Mouse (Mus musculus) macrophage (primary cell): Measurements from ENCODE around the gene Lrig1. TPM values are rescaled to one million over a fixed set of nuclear protein-coding genes. Genes with fewer than 3 reads are reported as not detected.

Source experiments
- H3K27ac ChIP-seq: fragments of 350-480 bp; formaldehyde crosslinking; 2 replicates; pipeline ENCODE4 v1.9.0; 2021
- H3K36me3 ChIP-seq: fragments of 350-480 bp; formaldehyde crosslinking; 2 replicates; pipeline ENCODE4 v1.9.0; 2021; ENCODE audit errors: inconsistent target
- H3K4me3 ChIP-seq: fragments of 350-480 bp; formaldehyde crosslinking; 2 replicates; pipeline ENCODE4 v1.9.0; 2021; ENCODE audit errors: inconsistent target
- H3K79me2 ChIP-seq: fragments of 350-480 bp; formaldehyde crosslinking; 2 replicates; pipeline ENCODE4 v1.9.0; 2021; ENCODE audit errors: inconsistent target
- WGBS: methylation state at CpG from one replicate; pipeline ENCODE4 v1.1.7; 2026; ENCODE audit warnings: inconsistent platforms; ENCODE audit not compliant: missing documents; 5-methylcytosine and 5-hydroxymethylcytosine counted together
- polyA plus RNA-seq: library from polyadenylated mRNA; stranded (reverse); fragments of 250-400 nt; gene quantifications from 3 replicates; pipeline ENCODE4 v1.2.4, GENCODE M21; 2018; ENCODE audit warnings: inconsistent platforms

The Lrig1 gene
- polyA plus RNA-seq, 1 experiment from 2014 or later: 0.30 TPM

DNA sequence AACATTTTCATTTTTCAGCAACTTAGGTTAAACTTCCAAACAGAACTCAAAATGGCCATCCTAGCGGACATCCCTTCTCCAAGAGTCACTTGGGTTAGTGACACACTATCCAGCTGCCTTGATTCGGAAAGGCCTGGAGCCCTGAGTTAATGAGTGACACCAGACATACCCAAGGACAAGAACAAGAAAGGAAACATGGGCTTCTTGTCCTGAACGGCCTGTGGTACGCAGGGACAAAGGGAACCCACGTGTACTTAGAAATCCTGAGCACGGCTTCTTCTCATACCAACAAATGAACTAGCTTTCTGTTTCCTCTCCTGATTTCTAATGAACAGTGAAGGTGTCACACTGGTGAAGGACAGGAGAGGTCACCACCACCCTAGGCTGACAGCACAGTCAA lies 85.6 kb downstream of the Lrig1 start:
- Histone ChIP-seq H3K4me3 (no peak overlapping the region), H3K36me3 (no peaks in the 10 kb centered on the region), H3K27ac (no peak overlapping the region), H3K79me2 (no peaks in the 10 kb centered on the region)
- WGBS: 100% methylated on average over 6 of the region's 6 CpGs

DNA sequence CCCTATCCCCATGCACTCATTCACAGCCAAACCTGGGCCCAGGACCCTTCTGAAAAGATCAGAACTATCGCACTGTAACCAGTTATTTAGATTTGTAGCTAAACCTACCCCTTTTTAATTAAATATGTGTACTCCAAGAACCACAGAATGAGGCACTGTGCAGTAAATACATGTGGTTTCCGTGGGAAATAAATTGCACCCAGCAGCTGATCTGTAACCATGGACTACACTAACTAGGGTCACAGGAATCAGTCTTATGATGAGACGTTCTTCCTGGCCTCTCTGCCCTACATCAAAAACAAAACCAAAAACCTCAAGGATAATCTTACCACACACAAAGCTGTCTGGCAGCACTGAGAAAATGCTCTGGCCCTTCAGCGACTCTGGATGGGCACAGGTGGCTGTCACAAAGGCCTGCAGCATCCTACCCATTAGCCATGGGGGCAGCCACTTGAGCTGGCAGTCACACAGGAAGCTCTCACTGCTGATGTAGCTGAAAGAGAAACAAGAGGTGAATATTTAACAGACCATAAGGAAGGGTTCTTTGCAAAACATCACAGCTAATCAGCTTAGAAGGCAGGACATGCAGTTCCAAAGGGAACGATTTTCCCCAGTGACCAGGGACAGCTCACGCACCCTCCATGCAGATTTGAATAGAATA lies 86.6 kb downstream of the Lrig1 start:
- no peaks in the 10 kb centered on the region for H3K36me3 ChIP-seq
- H3K79me2 ChIP-seq: no peaks in the 10 kb centered on the region
- no peak overlapping the region for H3K27ac ChIP-seq
- H3K4me3 ChIP-seq: no peak overlapping the region
- 78% methylated on average over 6 of the region's 6 CpGs for WGBS

DNA sequence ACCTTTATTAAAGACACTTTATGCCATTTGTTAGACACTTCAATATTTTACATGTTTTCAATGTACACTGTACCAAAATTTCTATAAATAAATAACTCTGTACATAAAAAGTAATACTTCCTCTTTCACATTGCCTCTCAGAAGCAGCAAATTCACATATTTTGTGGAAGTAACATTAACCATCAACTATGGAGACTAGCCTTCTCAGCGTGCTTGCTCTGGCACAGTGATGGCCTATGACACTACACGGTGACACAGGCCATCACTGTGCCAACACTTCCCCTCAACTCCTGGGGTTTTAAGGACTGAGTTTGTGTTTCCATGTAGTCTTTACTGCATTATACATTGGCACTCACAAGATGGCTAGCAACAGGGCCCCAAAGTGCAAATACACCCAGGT lies 95.4 kb downstream of the Lrig1 start:
- no peak overlapping the region for H3K27ac ChIP-seq
- H3K4me3 ChIP-seq: no peak overlapping the region
- WGBS: 3% methylated on average over 2 of the region's 2 CpGs
- no peaks in the 10 kb centered on the region for H3K36me3 ChIP-seq
- no peaks in the 10 kb centered on the region for H3K79me2 ChIP-seq

DNA sequence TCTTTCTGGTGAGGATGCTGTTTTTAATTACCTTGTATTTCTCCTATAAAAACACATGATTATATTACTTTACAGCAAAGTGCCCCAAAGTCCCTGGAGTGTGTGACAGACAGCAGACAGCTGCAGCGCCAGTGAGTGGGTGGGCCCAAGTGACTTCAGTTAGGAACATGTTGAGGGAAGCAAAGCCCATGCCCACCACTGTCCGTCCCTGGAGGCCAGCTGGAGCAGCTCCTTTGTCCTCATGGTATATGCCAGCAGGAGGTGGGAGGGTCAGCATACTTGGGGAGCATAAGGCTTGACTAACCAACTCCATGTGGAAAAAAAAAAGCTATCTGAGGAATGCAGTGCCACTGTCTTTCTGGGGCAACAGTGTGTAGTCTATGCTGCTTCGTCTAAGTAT lies 95.9 kb downstream of the Lrig1 start:
- Histone ChIP-seq H3K36me3 (no peaks in the 10 kb centered on the region), H3K4me3 (no peak overlapping the region), H3K27ac (no peak overlapping the region), H3K79me2 (no peaks in the 10 kb centered on the region)
- 85% methylated on average over 3 of the region's 3 CpGs for WGBS

DNA sequence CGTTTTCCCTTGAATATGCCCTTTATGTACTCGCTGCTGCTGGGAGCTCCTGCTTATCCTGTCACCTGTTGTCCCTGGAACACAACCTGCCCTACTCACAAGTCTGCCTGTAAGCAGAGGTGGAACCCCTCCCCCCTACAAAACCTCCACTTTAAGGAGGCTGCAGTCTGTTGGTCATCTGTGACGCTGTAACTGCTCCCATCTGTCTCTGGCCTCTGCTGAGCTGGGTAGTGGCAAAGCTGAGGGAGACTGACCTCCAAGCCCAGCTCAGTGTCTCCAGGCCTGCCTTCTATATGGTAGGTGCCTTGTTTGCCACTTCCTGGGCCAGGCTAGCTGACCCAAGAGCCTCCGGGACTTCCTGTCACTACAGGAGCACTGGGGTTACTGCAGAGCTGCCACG lies 98.1 kb downstream of the Lrig1 start:
- Histone ChIP-seq H3K27ac (no peak overlapping the region), H3K4me3 (no peak overlapping the region), H3K79me2 (no peaks in the 10 kb centered on the region), H3K36me3 (no peaks in the 10 kb centered on the region)
- 89% methylated on average over 5 of the region's 5 CpGs for WGBS

DNA sequence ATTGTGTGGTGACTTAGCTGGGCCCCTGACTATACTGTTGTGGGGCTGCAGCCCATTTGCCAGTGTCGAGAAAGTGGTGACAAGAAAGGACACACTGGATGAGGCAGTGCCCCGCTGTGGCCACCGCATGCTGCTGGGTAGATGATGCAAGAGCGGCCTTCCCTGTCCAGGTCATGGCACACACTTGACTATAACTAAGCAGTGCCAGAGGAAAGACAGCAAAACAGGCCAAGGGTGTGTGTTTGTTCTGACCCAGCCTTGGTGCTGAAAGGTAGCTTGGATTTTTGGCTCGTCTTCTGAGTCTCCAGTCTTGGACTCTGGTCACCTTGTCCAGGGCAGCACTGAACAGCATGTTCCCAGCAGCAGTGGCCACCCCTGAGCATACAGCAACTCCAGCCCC lies 98.9 kb downstream of the Lrig1 start:
- Histone ChIP-seq H3K27ac (no peak overlapping the region), H3K4me3 (no peak overlapping the region), H3K79me2 (no peaks in the 10 kb centered on the region), H3K36me3 (no peaks in the 10 kb centered on the region)
- 94% methylated on average over 5 of the region's 5 CpGs for WGBS

DNA sequence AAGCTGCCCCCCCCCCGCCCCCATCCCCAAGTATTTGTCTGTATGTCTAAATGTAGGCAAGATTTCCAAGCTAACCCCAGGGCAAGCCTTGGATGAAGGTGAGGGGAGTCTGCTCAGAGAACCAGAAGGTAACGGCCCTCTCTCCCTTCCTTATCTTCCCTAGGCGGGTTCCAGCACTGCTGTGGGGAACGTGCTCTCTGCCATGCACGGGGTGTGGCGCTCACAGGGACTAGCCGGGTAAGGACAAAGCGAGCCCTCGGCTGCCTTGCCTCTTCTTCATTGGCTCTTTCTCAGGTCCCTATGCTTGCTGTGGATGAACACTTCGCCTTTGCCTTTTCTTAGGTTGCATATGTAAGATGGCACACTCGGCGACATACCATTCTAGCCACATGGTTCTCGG lies 100.9 kb downstream of the Lrig1 start:
- Histone ChIP-seq H3K4me3 (no peak overlapping the region), H3K79me2 (no peaks in the 10 kb centered on the region), H3K36me3 (no peaks in the 10 kb centered on the region), H3K27ac (no peak overlapping the region)
- WGBS: 95% methylated on average over 13 of the region's 13 CpGs

DNA sequence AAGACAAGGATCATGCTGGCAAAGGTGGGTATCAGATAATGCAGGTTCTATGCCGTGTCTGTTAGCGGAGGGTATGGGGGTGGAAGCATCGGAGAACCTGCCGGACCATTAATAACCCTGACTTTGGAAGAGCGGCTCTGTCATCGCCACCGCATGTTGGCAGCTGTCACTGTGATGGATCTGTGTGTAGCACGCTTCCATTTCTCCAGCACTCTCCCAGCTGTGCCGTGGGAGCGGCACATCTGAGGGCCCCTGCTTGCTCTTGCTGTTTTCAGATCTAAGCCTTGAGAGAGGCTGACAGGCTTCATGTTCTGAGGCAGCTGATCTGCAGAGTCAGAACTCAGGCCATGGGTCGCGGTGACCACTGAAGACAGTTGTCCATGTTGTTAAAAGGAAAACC lies 101.5 kb downstream of the Lrig1 start:
- Histone ChIP-seq H3K27ac (no peak overlapping the region), H3K36me3 (no peaks in the 10 kb centered on the region), H3K4me3 (no peak overlapping the region), H3K79me2 (no peaks in the 10 kb centered on the region)
- 97% methylated on average over 10 of the region's 12 CpGs for WGBS

DNA sequence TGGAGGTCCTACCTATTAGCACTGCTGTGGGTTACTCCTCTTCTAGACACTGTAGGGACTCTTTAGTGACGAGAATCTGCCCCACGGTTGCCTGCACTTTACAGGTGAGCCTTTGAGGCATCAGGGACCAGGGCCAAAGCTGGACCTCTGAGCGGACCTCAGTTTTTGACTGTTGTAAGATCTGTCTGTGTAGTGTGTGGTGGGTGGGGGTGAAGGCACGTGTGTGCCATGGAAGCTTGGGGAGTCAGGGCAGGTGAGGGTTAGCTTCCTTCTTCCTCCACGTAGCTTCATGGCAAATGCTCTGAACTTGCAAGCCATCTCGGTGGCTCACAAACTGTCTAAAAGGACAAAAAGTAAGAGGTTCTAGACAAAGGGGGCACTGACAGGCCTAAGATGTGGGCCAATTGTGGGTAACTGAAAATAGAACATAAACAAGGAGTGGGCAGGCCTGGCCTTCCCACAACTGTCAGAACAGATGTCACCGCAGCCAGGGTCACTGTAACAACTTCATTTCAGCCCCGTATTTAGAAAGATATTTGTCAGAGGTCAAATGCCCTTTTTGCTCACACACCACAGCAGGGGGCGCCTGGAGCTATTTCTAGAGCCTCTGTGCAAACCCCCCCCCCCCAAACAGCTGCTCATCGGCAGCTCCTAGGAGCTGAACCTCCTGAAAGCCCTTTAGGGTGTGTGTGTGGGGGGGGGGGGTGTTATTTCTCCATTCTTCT lies 103.0 kb downstream of the Lrig1 start:
- WGBS: 86% methylated on average over 10 of the region's 10 CpGs
- no peak overlapping the region for H3K4me3 ChIP-seq
- H3K27ac ChIP-seq: no peak overlapping the region
- H3K36me3 ChIP-seq: no peaks in the 10 kb centered on the region
- no peaks in the 10 kb centered on the region for H3K79me2 ChIP-seq

DNA sequence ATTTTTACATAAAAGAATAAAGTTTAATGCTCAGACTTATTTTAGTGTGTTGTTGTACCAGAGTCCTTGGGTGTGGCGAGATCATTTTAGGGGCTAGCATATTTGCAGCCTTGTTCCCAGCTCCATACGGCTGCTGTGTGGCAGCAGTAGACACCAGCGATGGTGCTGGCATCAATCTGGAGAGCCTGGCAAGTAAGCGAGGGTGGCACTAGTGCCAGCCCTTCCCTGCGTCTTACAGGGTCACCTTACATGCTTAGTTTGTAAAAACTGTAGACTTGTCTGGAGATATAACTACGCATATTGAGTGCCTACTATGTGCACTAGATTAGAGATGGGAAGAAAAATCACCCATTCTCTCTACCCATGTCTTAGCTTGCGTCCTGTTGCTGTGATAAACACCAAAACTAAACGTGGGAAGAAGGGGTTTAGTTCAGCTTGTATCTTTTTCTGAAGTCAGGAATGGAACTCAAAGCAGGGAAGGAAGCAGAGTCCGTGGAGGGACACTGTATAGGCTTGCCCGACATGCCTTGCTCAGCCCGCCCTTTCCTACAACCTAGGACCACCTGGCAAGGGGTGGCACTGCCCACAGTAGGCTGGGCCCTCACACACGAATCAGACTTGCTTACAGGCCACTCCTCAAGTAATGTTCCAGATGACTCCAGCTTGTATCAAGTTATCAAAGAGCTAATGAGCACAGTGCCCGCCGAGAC lies 103.8 kb downstream of the Lrig1 start:
- 91% methylated on average over 14 of the region's 14 CpGs for WGBS
- Histone ChIP-seq H3K36me3 (no peaks in the 10 kb centered on the region), H3K79me2 (no peaks in the 10 kb centered on the region), H3K27ac (no peak overlapping the region), H3K4me3 (no peak overlapping the region)

DNA sequence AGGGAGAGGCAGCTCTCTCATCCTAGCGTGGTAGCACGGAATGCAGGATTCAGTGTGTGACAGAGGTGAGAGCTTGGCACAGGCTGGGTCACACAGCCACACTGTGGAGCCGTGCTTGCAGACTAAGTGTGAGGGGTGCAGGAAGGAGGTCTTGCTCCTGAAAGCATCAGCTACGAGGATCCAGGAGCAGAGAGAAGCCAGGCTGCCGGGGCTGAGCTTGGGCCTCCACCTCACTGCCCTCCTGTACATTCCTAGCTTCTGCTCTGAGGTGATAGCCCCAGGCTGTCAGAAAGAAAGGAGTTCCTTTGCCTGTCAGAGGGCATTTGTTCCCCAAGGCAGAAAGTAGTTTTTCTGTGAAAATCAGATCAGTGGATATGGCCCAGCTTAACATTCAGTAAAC lies 104.8 kb downstream of the Lrig1 start:
- H3K79me2 ChIP-seq: no peaks in the 10 kb centered on the region
- H3K36me3 ChIP-seq: no peaks in the 10 kb centered on the region
- 100% methylated on average over 5 of the region's 5 CpGs for WGBS
- no peak overlapping the region for H3K27ac ChIP-seq
- H3K4me3 ChIP-seq: no peak overlapping the region

DNA sequence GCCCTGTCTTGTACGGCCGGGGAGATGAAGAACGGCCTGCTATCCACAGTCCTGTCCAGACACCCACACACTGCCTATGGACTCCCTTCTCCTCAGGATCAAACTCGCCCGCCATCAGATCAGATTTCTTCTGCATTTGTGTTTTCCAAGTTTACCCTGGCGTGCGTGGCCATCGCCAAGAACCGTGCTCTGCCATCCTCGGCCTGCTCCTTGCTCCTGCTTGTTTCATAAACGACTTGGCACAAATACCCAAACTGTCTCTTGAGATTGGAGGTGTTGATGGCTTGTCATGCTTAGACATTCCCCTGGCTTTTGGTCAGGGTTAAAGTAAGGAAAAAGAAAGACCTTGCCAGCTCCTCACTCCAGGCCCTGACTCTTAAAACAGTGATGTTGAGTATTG lies 105.2 kb downstream of the Lrig1 start:
- WGBS: 92% methylated on average over 11 of the region's 11 CpGs
- no peaks in the 10 kb centered on the region for H3K79me2 ChIP-seq
- H3K4me3 ChIP-seq: no peak overlapping the region

DNA sequence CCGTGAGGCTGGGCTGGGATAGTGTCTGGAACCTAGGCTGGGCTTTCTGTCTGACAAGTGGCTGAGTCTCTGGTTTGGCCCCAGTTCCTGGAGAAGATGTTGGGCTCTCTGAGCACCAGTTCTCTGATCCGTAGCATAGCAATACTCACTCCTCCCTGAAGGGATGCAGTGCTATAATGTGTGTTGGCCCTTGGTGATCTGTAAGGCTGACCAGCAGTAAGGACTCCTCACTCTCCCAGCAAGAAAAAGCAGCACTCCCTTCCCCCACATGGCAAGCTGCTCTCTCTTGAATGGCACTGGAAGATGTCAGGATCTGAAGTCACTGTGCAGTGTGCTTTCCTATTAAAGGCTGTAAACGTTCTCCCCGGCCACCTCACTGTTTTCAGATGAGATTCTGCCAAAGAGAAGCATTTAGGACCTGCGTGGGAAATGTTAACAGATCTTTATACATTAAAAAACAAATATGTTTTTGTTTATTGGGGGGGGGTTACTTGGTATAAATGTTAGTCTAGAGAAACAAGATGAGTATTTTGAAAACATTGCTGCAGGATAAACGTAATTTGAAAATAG lies 105.8 kb downstream of the Lrig1 start:
- Histone ChIP-seq H3K27ac (no peak overlapping the region), H3K4me3 (no peak overlapping the region), H3K79me2 (no peaks in the 10 kb centered on the region), H3K36me3 (no peaks in the 10 kb centered on the region)
- 96% methylated on average over 6 of the region's 6 CpGs for whole genome bisulfite sequencing

More for the DNA sequence above, 105.2 kb downstream of the Lrig1 start:
- H3K36me3 ChIP-seq: no peaks in the 10 kb centered on the region
- no peak overlapping the region for H3K27ac ChIP-seq

DNA sequence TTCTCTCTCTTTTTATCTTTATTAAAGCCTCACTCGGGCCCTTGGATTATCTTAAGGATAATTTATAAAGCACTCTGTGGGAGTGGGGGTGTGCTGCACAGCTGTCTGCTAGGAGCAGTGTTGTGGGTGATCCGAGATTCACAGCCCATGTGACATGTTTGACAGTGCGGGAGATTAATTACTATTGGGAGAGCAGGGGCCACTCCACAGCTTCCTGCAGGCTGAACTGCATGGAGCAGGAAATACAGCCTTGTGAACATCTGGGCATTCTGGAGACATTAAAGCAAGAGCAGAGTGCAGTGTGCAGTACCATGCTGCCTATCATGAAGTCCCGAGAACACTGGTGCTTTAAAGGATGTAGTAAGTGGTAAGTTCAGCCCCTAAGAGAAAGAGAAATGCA lies 107.2 kb downstream of the Lrig1 start:
- WGBS: 95% methylated on average over 4 of the region's 4 CpGs
- no peak overlapping the region for H3K4me3 ChIP-seq
- H3K79me2 ChIP-seq: no peaks in the 10 kb centered on the region
- H3K36me3 ChIP-seq: no peaks in the 10 kb centered on the region
- no peak overlapping the region for H3K27ac ChIP-seq

DNA sequence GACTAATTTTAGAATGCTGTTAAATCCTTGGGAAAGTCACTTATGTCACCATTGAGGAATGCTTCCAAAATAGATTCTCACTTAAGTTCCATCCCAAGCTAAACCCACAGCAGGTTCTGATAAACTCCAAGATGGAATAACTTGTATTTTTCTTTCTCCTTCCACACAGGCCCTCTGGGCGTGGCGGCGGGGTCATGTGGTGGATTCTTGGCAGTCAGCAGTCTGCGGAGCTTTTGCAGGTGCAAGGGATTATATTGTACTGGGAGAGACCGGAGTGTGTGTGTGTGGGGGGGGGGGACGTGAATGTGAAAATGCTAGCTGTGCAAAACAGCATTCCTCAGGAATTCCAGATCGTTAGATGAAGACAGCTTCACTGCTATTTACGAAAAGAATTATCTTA lies 107.7 kb downstream of the Lrig1 start:
- WGBS: over 99% methylated on average over 8 of the region's 8 CpGs
- no peak overlapping the region for H3K4me3 ChIP-seq
- H3K36me3 ChIP-seq: no peaks in the 10 kb centered on the region
- no peaks in the 10 kb centered on the region for H3K79me2 ChIP-seq
- no peak overlapping the region for H3K27ac ChIP-seq
